Mouse (Mus musculus): ENCODE measurements at regions not wholly inside any gene's neighbourhood (a gene's known extent, or its start where the extent isn't known, plus 50 kb on each side); places are given as distances from the start of the nearest gene placed in this dataset.

- Histone ChIP-seq H3K27me3 (replicated peaks; ENCODE audit: low read depth, poor library complexity, severe bottlenecking) (no peaks in the 10 kb centered on the region), H3K36me3 (replicated peaks) (no peaks in the 10 kb centered on the region), H3K27ac (replicated peaks) (no peak overlapping the region), H3K4me3 (no peak overlapping the region), H3K4me1 (no peaks in the 10 kb centered on the region), H3K9me3 (no peaks in the 10 kb centered on the region)
- 66% methylated on average over 4 of the region's 4 CpGs for WGBS
- DNase-seq (ENCODE audit: low spot score), result no peak
Measured at GRCm38 (mm10) chr15:13583300-13583699, 409.8 kb upstream of the Cdh6 start.

DNA sequence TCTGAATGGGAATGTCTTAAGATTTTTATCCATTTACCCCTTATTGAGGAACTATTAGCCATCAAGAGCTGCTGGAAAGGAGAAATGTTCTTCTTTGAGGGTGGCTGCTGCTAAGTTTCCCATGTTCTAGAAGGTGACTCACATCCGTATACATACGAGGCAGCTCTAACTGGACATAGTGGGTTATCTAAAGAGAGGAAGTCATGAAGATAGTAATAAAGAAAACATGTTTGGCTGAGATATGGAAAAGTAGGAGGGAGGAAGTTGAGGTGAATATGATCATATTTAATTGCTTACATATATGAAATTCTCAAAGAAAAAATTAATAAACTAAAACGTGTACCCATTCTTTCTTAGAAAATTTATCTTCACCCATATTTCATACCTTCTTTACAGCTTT is 408.7 kb upstream of the Cdh6 start:
- 81% methylated on average over 3 of the region's 3 CpGs for WGBS
- DNase-seq (ENCODE audit: low spot score), result no peak
- no peaks in the 10 kb centered on the region for H3K4me1 ChIP-seq
- no peaks in the 10 kb centered on the region for H3K27me3 ChIP-seq (replicated peaks; ENCODE audit: low read depth, poor library complexity, severe bottlenecking)
- H3K27ac ChIP-seq (replicated peaks), result no peak overlapping the region
- H3K9me3 ChIP-seq, result no peaks in the 10 kb centered on the region
- no peaks in the 10 kb centered on the region for H3K36me3 ChIP-seq (replicated peaks)
- H3K4me3 ChIP-seq, result no peak overlapping the region

- no peak overlapping the region for H3K27ac ChIP-seq (replicated peaks)
- DNase-seq (ENCODE audit: low spot score), result no peak
Measured at GRCm38 (mm10) chr15:13573621-13574020, 400.1 kb upstream of the Cdh6 start.

GRCm38 (mm10) chr15:13560920-13561319 is 387.4 kb upstream of the Cdh6 start:
- no peak for DNase-seq (ENCODE audit: low spot score)
- no peak overlapping the region for H3K4me3 ChIP-seq
- no peaks in the 10 kb centered on the region for H3K27me3 ChIP-seq (replicated peaks; ENCODE audit: low read depth, poor library complexity, severe bottlenecking)
- no peaks in the 10 kb centered on the region; the same call in 1 of the 2 replicates for H3K4me1 ChIP-seq
- H3K9me3 ChIP-seq, result no peaks in the 10 kb centered on the region
- H3K27ac ChIP-seq (replicated peaks), result no peak overlapping the region
- H3K36me3 ChIP-seq (replicated peaks), result no peaks in the 10 kb centered on the region

More at GRCm38 (mm10) chr15:13573621-13574020, 400.1 kb upstream of the Cdh6 start:
- Histone ChIP-seq H3K36me3 (replicated peaks) (no peaks in the 10 kb centered on the region), H3K4me1 (no peaks in the 10 kb centered on the region), H3K27me3 (replicated peaks; ENCODE audit: low read depth, poor library complexity, severe bottlenecking) (no peaks in the 10 kb centered on the region), H3K9me3 (no peaks in the 10 kb centered on the region), H3K4me3 (no peak overlapping the region)
- 78% methylated on average over 3 of the region's 3 CpGs for WGBS

DNA sequence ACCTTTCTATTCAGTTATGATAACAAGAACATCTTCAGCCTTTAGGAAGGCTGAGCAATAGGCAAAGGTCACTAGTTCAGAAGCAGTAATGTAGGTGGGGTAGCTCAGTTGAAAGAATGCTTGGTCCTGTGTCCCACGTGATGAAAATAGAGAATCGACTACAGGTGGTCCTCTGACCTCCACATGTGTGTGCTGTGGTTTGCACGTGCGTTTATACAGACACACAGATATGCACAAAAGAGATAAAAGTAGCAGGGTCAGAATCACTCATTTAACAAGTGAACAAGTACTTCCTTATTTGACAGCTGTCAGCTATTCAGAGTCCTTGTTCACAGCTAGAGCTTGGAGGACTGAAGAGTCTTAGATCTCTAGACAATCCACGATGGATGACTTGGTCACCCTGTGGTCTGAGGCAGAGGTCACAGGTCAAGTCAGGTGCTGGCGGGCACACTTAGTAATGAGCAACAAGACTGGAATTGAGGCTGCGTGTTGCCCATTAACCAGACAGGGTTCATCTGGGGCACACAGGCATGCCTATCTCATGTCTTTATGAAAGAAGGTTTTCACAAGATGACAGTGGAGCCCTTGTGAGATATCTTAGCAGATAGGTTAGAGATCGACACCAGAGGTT is 375.8 kb upstream of the Cdh6 start:
- H3K27me3 ChIP-seq (replicated peaks; ENCODE audit: low read depth, poor library complexity, severe bottlenecking), result no peaks in the 10 kb centered on the region
- H3K27ac ChIP-seq (replicated peaks), result no peak overlapping the region
- H3K4me3 ChIP-seq, result no peak overlapping the region
- H3K4me1 ChIP-seq, result 0 out of 2 replicates have a peak, but pooled peaks cover 4% of the 10 kb centered on the region
- 35% methylated on average over 8 of the region's 8 CpGs for WGBS
- no peaks in the 10 kb centered on the region for H3K9me3 ChIP-seq
- H3K36me3 ChIP-seq (replicated peaks), result no peaks in the 10 kb centered on the region
- DNase-seq (ENCODE audit: low spot score), result peak; percentile 13

GRCm38 (mm10) chr15:13540026-13540425 is 366.6 kb upstream of the Cdh6 start:
- H3K4me3 ChIP-seq, result no peak overlapping the region
- no peaks in the 10 kb centered on the region for H3K27me3 ChIP-seq (replicated peaks; ENCODE audit: low read depth, poor library complexity, severe bottlenecking)

GRCm38 (mm10) chr15:13534017-13534416 is 360.5 kb upstream of the Cdh6 start:
- Histone ChIP-seq H3K27ac (replicated peaks) (no peak overlapping the region), H3K4me1 (no peaks in the 10 kb centered on the region), H3K36me3 (replicated peaks) (no peaks in the 10 kb centered on the region), H3K4me3 (no peak overlapping the region), H3K9me3 (no peaks in the 10 kb centered on the region), H3K27me3 (replicated peaks; ENCODE audit: low read depth, poor library complexity, severe bottlenecking) (no peaks in the 10 kb centered on the region)
- no peak for DNase-seq (ENCODE audit: low spot score)
- WGBS, result 87% methylated on average over 2 of the region's 2 CpGs

More at GRCm38 (mm10) chr15:13540026-13540425, 366.6 kb upstream of the Cdh6 start:
- Histone ChIP-seq H3K4me1 (no peaks in the 10 kb centered on the region), H3K9me3 (no peaks in the 10 kb centered on the region), H3K36me3 (replicated peaks) (no peaks in the 10 kb centered on the region), H3K27ac (replicated peaks) (no peak overlapping the region)
- DNase-seq (ENCODE audit: low spot score), result no peak

GRCm38 (mm10) chr15:13529960-13530359 is 356.5 kb upstream of the Cdh6 start:
- Histone ChIP-seq H3K36me3 (replicated peaks) (no peaks in the 10 kb centered on the region), H3K9me3 (no peaks in the 10 kb centered on the region), H3K4me3 (no peak overlapping the region), H3K4me1 (no peaks in the 10 kb centered on the region), H3K27ac (replicated peaks) (no peak overlapping the region), H3K27me3 (replicated peaks; ENCODE audit: low read depth, poor library complexity, severe bottlenecking) (no peaks in the 10 kb centered on the region)
- no peak for DNase-seq (ENCODE audit: low spot score)
- WGBS, result 60% methylated on average over 3 of the region's 3 CpGs

DNA sequence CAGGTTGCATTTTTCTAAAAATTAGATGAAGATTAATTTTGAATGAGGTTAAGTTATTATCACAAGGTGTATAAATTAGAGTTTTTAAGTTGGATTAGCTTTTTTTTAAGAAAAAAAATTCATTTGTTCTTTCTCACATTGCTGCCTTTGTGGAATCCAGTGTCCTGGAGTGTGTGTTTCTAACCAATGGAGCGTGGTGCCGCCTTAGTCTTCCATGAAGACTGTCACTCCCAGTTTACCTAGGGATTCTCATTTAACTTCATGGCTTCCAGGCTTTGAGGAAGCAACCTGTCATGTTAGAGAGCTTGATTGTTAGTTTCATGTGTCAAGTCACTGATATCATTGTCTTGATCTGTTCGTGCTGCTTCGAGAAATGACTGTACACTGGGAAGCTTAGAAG is 355.6 kb upstream of the Cdh6 start:
- no peak overlapping the region for H3K4me3 ChIP-seq
- H3K27ac ChIP-seq (replicated peaks), result no peak overlapping the region
- H3K27me3 ChIP-seq (replicated peaks; ENCODE audit: low read depth, poor library complexity, severe bottlenecking), result no peaks in the 10 kb centered on the region
- H3K36me3 ChIP-seq (replicated peaks), result no peaks in the 10 kb centered on the region
- no peak for DNase-seq (ENCODE audit: low spot score)
- 90% methylated on average over 4 of the region's 4 CpGs for WGBS
- no peaks in the 10 kb centered on the region for H3K4me1 ChIP-seq
- H3K9me3 ChIP-seq, result no peaks in the 10 kb centered on the region
